ENCODE assay signal across 17 mouse cellular contexts in the genomic region with DNA sequence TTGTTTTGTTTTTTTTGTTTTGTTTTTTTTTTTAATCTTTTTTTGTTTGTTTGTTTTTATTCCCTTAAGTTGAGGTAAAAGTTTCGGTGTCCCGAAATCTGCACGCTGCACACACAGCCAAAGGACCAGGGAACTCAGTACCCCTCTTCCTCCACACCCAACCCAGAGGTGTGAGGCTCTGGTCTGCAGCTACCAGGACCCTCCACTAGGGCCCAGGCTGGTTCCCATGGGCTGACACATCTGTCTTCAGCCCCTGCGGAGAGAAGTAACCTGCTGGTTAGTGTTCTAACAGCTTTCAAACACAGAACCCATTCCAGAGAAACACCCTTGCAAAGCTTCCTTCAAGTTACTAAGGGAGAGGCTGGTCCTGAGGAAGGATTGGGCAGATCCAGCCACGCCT. TPM values are rescaled to one million over a fixed set of nuclear protein-coding genes. Genes with fewer than 3 reads are reported as not detected.
DNase-seq lines count a peak whose midpoint lies in the region; ATAC-seq and TF ChIP-seq lines count a peak whose summit lies in the region.
"Had no signal": no experiment of that assay in that cellular context is flagged by ENCODE, and none has a peak within 500 bp of the region (broad histone marks: within the 10 kb centered on the region; RNA-seq: fewer than 3 reads in every experiment).

No protein-coding gene starts in this region.

- intact Hi-C loops in heart, adult 2 months (cut with DNase I), result no loop called here

- H3K4me2 ChIP-seq in heart, embryonic 12.5 days, result no peak overlapping the region
- H3K4me2 ChIP-seq in liver, postnatal 0 days (ENCODE audit: low read depth, low read length), result no peak overlapping the region
- no peak overlapping the region for H3K4me2 ChIP-seq in liver, embryonic 11.5 days
- H3K4me2 ChIP-seq: hindbrain, embryonic 12.5 days had no signal

- TF ChIP-seq CTCF in heart, adult 2 months (IDR thresholded peaks at IDR 0.05), result peak; percentile 22; the same call in 1 of the 2 replicates
- peak; percentile 28 for TF ChIP-seq CTCF in liver, postnatal 0 days (IDR thresholded peaks at IDR 0.05; ENCODE audit: low read depth)
- TF ChIP-seq CTCF in E14TG2a.4 (conservative IDR thresholded peaks at IDR 0.05; ENCODE audit: low read length), result peak; percentile 46
- peak; percentile 21; the same call in 1 of the 2 replicates for TF ChIP-seq CTCF in bone marrow, adult 2 months (IDR thresholded peaks at IDR 0.05; ENCODE audit: control insufficient read depth, insufficient read depth, low read length)

- H3K36me3 ChIP-seq in heart, adult 2 months (ENCODE audit: control insufficient read depth, insufficient read depth, low read length), result no peaks in the 10 kb centered on the region
- H3K36me3 ChIP-seq in heart, embryonic 12.5 days, result peaks cover 75% of the 10 kb centered on the region
- H3K36me3 ChIP-seq in liver, postnatal 0 days (replicated peaks; ENCODE audit: insufficient read depth, low read length), result peaks cover 63% of the 10 kb centered on the region
- peaks cover 48% of the 10 kb centered on the region for H3K36me3 ChIP-seq in liver, embryonic 11.5 days (ENCODE audit: control insufficient read depth, insufficient read depth, low read length)
- H3K36me3 ChIP-seq in E14TG2a.4 (ENCODE audit: insufficient read depth, low read length), result peaks cover 86% of the 10 kb centered on the region

- no peaks in the 10 kb centered on the region for H3K27me3 ChIP-seq in heart, adult 2 months (ENCODE audit: control insufficient read depth, insufficient read depth, low read length)
- H3K27me3 ChIP-seq in heart, embryonic 12.5 days (replicated peaks), result no peaks in the 10 kb centered on the region
- no peaks in the 10 kb centered on the region for H3K27me3 ChIP-seq in liver, postnatal 0 days (ENCODE audit: insufficient read depth, low read length)
- no peaks in the 10 kb centered on the region for H3K27me3 ChIP-seq in liver, embryonic 11.5 days (replicated peaks; ENCODE audit: control insufficient read depth, insufficient read depth, low read length)
- no peaks in the 10 kb centered on the region for H3K27me3 ChIP-seq in E14TG2a.4 (ENCODE audit: insufficient read depth, low read length)
- H3K27me3 ChIP-seq: hindbrain, embryonic 12.5 days; Patski had no signal

- H3K9ac ChIP-seq in heart, adult 2 months (ENCODE audit: low read depth, low read length), result no peak overlapping the region
- H3K9ac ChIP-seq in heart, embryonic 12.5 days, result no peak overlapping the region
- no peak overlapping the region for H3K9ac ChIP-seq in liver, postnatal 0 days (replicated peaks)
- H3K9ac ChIP-seq in liver, embryonic 11.5 days (ENCODE audit: low read depth, low read length), result no peak overlapping the region
- H3K9ac ChIP-seq: hindbrain, embryonic 12.5 days had no signal

- H3K9me3 ChIP-seq in heart, embryonic 12.5 days (replicated peaks), result no peaks in the 10 kb centered on the region
- no peaks in the 10 kb centered on the region for H3K9me3 ChIP-seq in liver, postnatal 0 days (ENCODE audit: low read length)
- no peaks in the 10 kb centered on the region for H3K9me3 ChIP-seq in liver, embryonic 11.5 days (ENCODE audit: control insufficient read depth, low read length)
- H3K9me3 ChIP-seq in E14TG2a.4 (ENCODE audit: low read length), result no peaks in the 10 kb centered on the region
- H3K9me3 ChIP-seq: hindbrain, embryonic 12.5 days had no signal

- no peak for DNase-seq in heart, adult 2 months
- DNase-seq in liver, postnatal 0 days, result no peak
- DNase-seq in liver, embryonic 11.5 days (ENCODE audit: low spot score), result no peak
- no peak for DNase-seq in layer of hippocampus, adult 18-20 months (ENCODE audit: low spot score in 2 of 2)
- no peak for DNase-seq in urinary bladder, adult 18-20 months (ENCODE audit: low spot score in 2 of 2)
- DNase-seq: adrenal gland, adult 8-10 months; cerebellum, postnatal 36 days; kidney, adult 8-10 months; layer of hippocampus, adult 9-11 months; lung, adult 18-20 months; spleen, adult 18-20 months had no signal

- TF ChIP-seq EP300 in heart, adult 2 months (IDR thresholded peaks at IDR 0.05; ENCODE audit: insufficient read depth, low read depth, low read length), result no peak
- TF ChIP-seq EP300 in liver, postnatal 0 days (IDR thresholded peaks at IDR 0.05; ENCODE audit: low read depth), result no peak

- no peak for TF ChIP-seq POLR2A in heart, adult 2 months (IDR thresholded peaks at IDR 0.05; ENCODE audit: insufficient read depth, low read depth, low read length)
- TF ChIP-seq POLR2A in bone marrow, adult 2 months (IDR thresholded peaks at IDR 0.05; ENCODE audit: borderline replicate concordance, control insufficient read depth, low read depth, low read length), result no peak

- no peaks in the 10 kb centered on the region for H3K79me2 ChIP-seq in heart, adult 2 months (replicated peaks; ENCODE audit: control insufficient read depth, insufficient read depth, low read length)

- 88% methylated on average over 5 of the region's 5 CpGs for WGBS in heart, adult 2 months
- 84% methylated on average over 5 of the region's 5 CpGs for WGBS in heart, embryonic 12.5 days
- WGBS in liver, postnatal 0 days (ENCODE audit: insufficient replicate concordance), result 82% methylated on average over 5 of the region's 5 CpGs
- 88% methylated on average over 5 of the region's 5 CpGs for WGBS in liver, embryonic 11.5 days
- 88% methylated on average over 5 of the region's 5 CpGs for WGBS in bone marrow, adult 2 months

- no peaks in the 10 kb centered on the region for H3K4me1 ChIP-seq in heart, adult 2 months (ENCODE audit: control insufficient read depth, insufficient read depth, low read length)
- peaks cover 6% of the 10 kb centered on the region for H3K4me1 ChIP-seq in heart, embryonic 12.5 days (replicated peaks)
- peaks cover 1% of the 10 kb centered on the region for H3K4me1 ChIP-seq in liver, postnatal 0 days (ENCODE audit: insufficient read depth)
- peaks cover 3% of the 10 kb centered on the region; the same call in 1 of the 2 replicates for H3K4me1 ChIP-seq in liver, embryonic 11.5 days (replicated peaks; ENCODE audit: control insufficient read depth, insufficient read depth, low read length)
- peaks cover 53% of the 10 kb centered on the region for H3K4me1 ChIP-seq in E14TG2a.4 (replicated peaks; ENCODE audit: low read depth, low read length)
- no peaks in the 10 kb centered on the region for H3K4me1 ChIP-seq in bone marrow, adult 2 months (ENCODE audit: control insufficient read depth, insufficient read depth, low read length)

- no peak overlapping the region for H3K27ac ChIP-seq in heart, adult 2 months
- no peak overlapping the region for H3K27ac ChIP-seq in heart, embryonic 12.5 days (ENCODE audit: poor library complexity, severe bottlenecking)
- H3K27ac ChIP-seq in liver, postnatal 0 days (ENCODE audit: low read depth), result no peak overlapping the region
- H3K27ac ChIP-seq in liver, embryonic 11.5 days (ENCODE audit: low read depth, low read length), result no peak overlapping the region
- H3K27ac ChIP-seq in bone marrow, adult 2 months (ENCODE audit: control insufficient read depth, insufficient read depth, low read depth, low read length, poor library complexity), result no peak overlapping the region
- H3K27ac ChIP-seq: hindbrain, embryonic 12.5 days had no signal

- ATAC-seq in heart, embryonic 12.5 days (ENCODE audit: insufficient number of reproducible peaks, low FRiP score), result no peak
- no peak for ATAC-seq in liver, postnatal 0 days
- no peak for ATAC-seq in liver, embryonic 11.5 days (replicated peaks; ENCODE audit: low FRiP score)
- ATAC-seq: Patski had no signal

- no peak overlapping the region for H3K4me3 ChIP-seq in heart, adult 2 months
- no peak overlapping the region for H3K4me3 ChIP-seq in heart, embryonic 12.5 days
- no peak overlapping the region for H3K4me3 ChIP-seq in liver, postnatal 0 days (ENCODE audit: low read depth, low read length)
- H3K4me3 ChIP-seq in liver, embryonic 11.5 days (ENCODE audit: low read depth, low read length), result no peak overlapping the region
- H3K4me3 ChIP-seq in E14TG2a.4 (replicated peaks; ENCODE audit: low read length), result no peak overlapping the region
- H3K4me3 ChIP-seq in bone marrow, adult 2 months (replicated peaks; ENCODE audit: control insufficient read depth, low read depth, low read length), result no peak overlapping the region
- H3K4me3 ChIP-seq: erythroblast, embryonic 14.5 days; hindbrain, embryonic 12.5 days had no signal

RNA-seq across cellular contexts. Expression of gene Brd3os, which starts 5.7 kb away (rescaled TPM):
- under 1 TPM; 0.65 to 0.98 TPM for total RNA-seq in heart, adult 2 months (2021)
- polyA plus RNA-seq in heart, adult 2 months (2012; rRNA removed), result 3.9 TPM in 2 replicates
- 2.9 and 3.2 TPM in 2 replicates for polyA plus RNA-seq in heart, embryonic 12.5 days (2016; fragmentation: Nextera tagmentation; extraction: Ambion mirVana)
- polyA plus RNA-seq in liver, postnatal 0 days (2015; fragmentation: Nextera tagmentation; extraction: Ambion mirVana), result 0.25 and 0.35 TPM in 2 replicates
- polyA plus RNA-seq in liver, embryonic 11.5 days (2014; fragmentation: Nextera tagmentation; extraction: Ambion mirVana), result 2.2 and 2.8 TPM in 2 replicates
- polyA plus RNA-seq in bone marrow, adult 2 months (2011; ENCODE audit: insufficient read depth, insufficient read length, low replicate concordance, missing spikeins), result 0.68 and 1.3 TPM in 2 replicates
- total RNA-seq in layer of hippocampus, adult 18-20 months (2021), result 10 to 100 TPM; 21.6 to 24.3 TPM
- polyA plus RNA-seq: erythroblast, embryonic 14.5 days had no signal

RNA-seq across cellular contexts. Expression of gene Vav2, which starts 20.9 kb away (rescaled TPM):
- total RNA-seq in heart, adult 2 months (2021), result 10 to 100 TPM; 11.3 to 12.5 TPM
- polyA plus RNA-seq in heart, adult 2 months (2012; rRNA removed), result 11.9 and 16.9 TPM in 2 replicates
- polyA plus RNA-seq in heart, embryonic 12.5 days (2016; fragmentation: Nextera tagmentation; extraction: Ambion mirVana), result 4.5 and 5.4 TPM in 2 replicates
- polyA plus RNA-seq in liver, postnatal 0 days (2015; fragmentation: Nextera tagmentation; extraction: Ambion mirVana), result 5.4 and 6.3 TPM in 2 replicates
- 6.0 and 6.6 TPM in 2 replicates for polyA plus RNA-seq in liver, embryonic 11.5 days (2014; fragmentation: Nextera tagmentation; extraction: Ambion mirVana)
- polyA plus RNA-seq in bone marrow, adult 2 months (2011; ENCODE audit: insufficient read depth, insufficient read length, low replicate concordance, missing spikeins), result 11.0 and 18.8 TPM in 2 replicates
- 1 to 10 TPM; 7.8 to 9.2 TPM for total RNA-seq in layer of hippocampus, adult 18-20 months (2021)

RNA-seq across cellular contexts. Expression of gene Brd3, which starts 59.7 kb away (rescaled TPM):
- total RNA-seq in heart, adult 2 months (2021), result 10 to 100 TPM; 27.0 to 28.7 TPM
- polyA plus RNA-seq in heart, adult 2 months (2012; rRNA removed), result 12.5 and 13.1 TPM in 2 replicates
- 80.9 and 87.1 TPM in 2 replicates for polyA plus RNA-seq in heart, embryonic 12.5 days (2016; fragmentation: Nextera tagmentation; extraction: Ambion mirVana)
- polyA plus RNA-seq in liver, postnatal 0 days (2015; fragmentation: Nextera tagmentation; extraction: Ambion mirVana), result 26.2 and 29.7 TPM in 2 replicates
- 111 and 113 TPM in 2 replicates for polyA plus RNA-seq in liver, embryonic 11.5 days (2014; fragmentation: Nextera tagmentation; extraction: Ambion mirVana)
- 19.3 and 33.0 TPM in 2 replicates for polyA plus RNA-seq in bone marrow, adult 2 months (2011; ENCODE audit: insufficient read depth, insufficient read length, low replicate concordance, missing spikeins)
- total RNA-seq in layer of hippocampus, adult 18-20 months (2021), result 10 to 100 TPM; 49.0 to 53.0 TPM
